7 mouse cellular contexts compared by ENCODE assay signal in the genomic region with DNA sequence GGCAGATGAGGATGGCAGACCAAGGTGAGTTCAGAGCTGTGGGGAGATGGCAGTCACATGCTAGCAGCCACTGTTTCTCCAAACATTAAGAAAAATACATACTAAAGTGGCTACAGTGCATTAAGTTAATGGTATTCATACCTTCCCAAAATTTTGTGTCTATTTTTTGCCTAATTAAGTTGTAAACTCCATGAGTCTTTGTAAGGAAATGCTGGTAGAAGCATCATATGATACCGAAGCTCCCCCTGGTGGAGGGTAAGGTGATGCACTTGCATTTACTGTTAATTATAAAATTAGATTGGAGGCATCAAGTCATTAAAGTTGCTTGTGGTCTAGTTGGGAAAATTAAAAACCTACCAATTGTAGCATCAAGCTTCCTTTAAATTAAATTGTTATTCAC. TPM values are rescaled to one million over a fixed set of nuclear protein-coding genes. Genes with fewer than 3 reads are reported as not detected.
DNase-seq lines count a peak whose midpoint lies in the region; ATAC-seq lines count a peak whose summit lies in the region.

No protein-coding gene starts in this region.

- ATAC-seq in kidney, embryonic 16.5 days (ENCODE audit: low FRiP score, low TSS enrichment), result no peak
- ATAC-seq in common myeloid progenitor, adult 5-6 weeks (replicated peaks; ENCODE audit: low read depth, poor library complexity, severe bottlenecking), result peak; percentile 59

- no peaks in the 10 kb centered on the region for H3K27me3 ChIP-seq in kidney, embryonic 16.5 days (ENCODE audit: insufficient read depth, low read length)

- no peak overlapping the region for H3K9ac ChIP-seq in kidney, embryonic 16.5 days (replicated peaks; ENCODE audit: low read length)

- WGBS in kidney, embryonic 16.5 days, result 0% methylated on average over 1 of the region's 1 CpGs

- H3K9me3 ChIP-seq in kidney, embryonic 16.5 days (ENCODE audit: low read length), result no peaks in the 10 kb centered on the region

- peaks cover 8% of the 10 kb centered on the region; the same call in 1 of the 2 replicates for H3K36me3 ChIP-seq in kidney, embryonic 16.5 days (ENCODE audit: insufficient read depth, low read length)

- peak; percentile 18 to 59 for DNase-seq in kidney, adult 8-10 months
- DNase-seq in CD4-positive, CD25-positive, alpha-beta regulatory T cell, adult 2 months (ENCODE audit: low read depth, low spot score), result peak; percentile 81
- DNase-seq in Muller cell, postnatal 12 days (ENCODE audit: inconsistent ontology term), result peak; percentile 64
- DNase-seq in left cerebral cortex, postnatal 4 days, result peak; percentile 70
- DNase-seq in spleen, postnatal 10 days (ENCODE audit: low spot score in 2 of 2), result peak; percentile 47 to 80

- no peak overlapping the region for H3K4me3 ChIP-seq in kidney, embryonic 16.5 days (ENCODE audit: low read length)

- H3K4me2 ChIP-seq in kidney, embryonic 16.5 days (replicated peaks; ENCODE audit: low read depth, low read length), result no peak overlapping the region

- no peak overlapping the region for H3K27ac ChIP-seq in kidney, embryonic 16.5 days (ENCODE audit: low read length)

- H3K4me1 ChIP-seq in kidney, embryonic 16.5 days (ENCODE audit: insufficient read depth, low read length), result no peaks in the 10 kb centered on the region; the same call in 1 of the 2 replicates

- intact Hi-C loops in left cerebral cortex, postnatal 4 days (cut with DNase I), result no loop called here

RNA-seq across cellular contexts. Expression of a gene that starts 21.6 kb away (rescaled TPM):
- 1.3 and 1.5 TPM in 2 replicates for polyA plus RNA-seq in kidney, embryonic 16.5 days (2015; fragmentation: Nextera tagmentation; extraction: Ambion mirVana)
- 0.55 TPM in 1 of 2 replicates, not detected in the other for total RNA-seq in common myeloid progenitor, adult 5-6 weeks (2017)
- 10 to 100 TPM; 14.7 to 15.5 TPM for total RNA-seq in left cerebral cortex, postnatal 4 days (2021)

RNA-seq across cellular contexts. Expression of a gene that starts 38.7 kb away (rescaled TPM):
- polyA plus RNA-seq in kidney, embryonic 16.5 days (2015; fragmentation: Nextera tagmentation; extraction: Ambion mirVana), result 37.9 and 39.3 TPM in 2 replicates
- 42.8 and 61.7 TPM in 2 replicates for total RNA-seq in common myeloid progenitor, adult 5-6 weeks (2017)
- total RNA-seq in left cerebral cortex, postnatal 4 days (2021), result 10 to 100 TPM; 15.3 to 16.3 TPM

Comparison
In these comparisons a context has a peak if more than half of its experiments do, and no peak if none do; other contexts are left out.
1. RNA of a gene that starts 21.6 kb away (total RNA-seq): 14.7 to 15.5 TPM in left cerebral cortex, postnatal 4 days; 0.55 TPM in common myeloid progenitor, adult 5-6 weeks; every median in the first group is over 10 times any median in the second.
2. Peak in every context shown above with its lines, with median percentiles within 50 percentile points of each other: DNase-seq.